Mouse (Mus musculus) liver, embryonic 15.5 days (tissue): Measurements from ENCODE around the gene Pmm2. TPM values are rescaled to one million over a fixed set of nuclear protein-coding genes. Genes with fewer than 3 reads are reported as not detected.

Source experiments
- ATAC-seq: fragments of 200-750 bp; cut with Nextera tagmentation; 2 replicates; pipeline ENCODE4 v1.8.0; 2017; ENCODE audit warnings: moderate number of reproducible peaks, mild to moderate bottlenecking, moderate library complexity; ENCODE audit not compliant: insufficient read depth
- H3K27ac ChIP-seq: fragments of 300-500 bp; sonication (generic); replicated peaks from 2 replicates; pipeline ENCODE4 v1.5.1; 2015; ENCODE audit warnings: mild to moderate bottlenecking, inconsistent platforms
- H3K27me3 ChIP-seq: fragments of 300-500 bp; sonication (generic); 2 replicates; pipeline ENCODE4 v1.6.1; 2015; ENCODE audit warnings: mild to moderate bottlenecking, inconsistent platforms
- H3K36me3 ChIP-seq: fragments of 300-500 bp; sonication (generic); replicated peaks from 2 replicates; pipeline ENCODE4 v1.6.1; 2015; ENCODE audit warnings: moderate library complexity, mild to moderate bottlenecking, inconsistent platforms
- H3K4me1 ChIP-seq: fragments of 300-500 bp; sonication (generic); replicated peaks from 2 replicates; pipeline ENCODE4 v1.6.1; 2015; ENCODE audit warnings: inconsistent platforms
- H3K4me2 ChIP-seq: fragments of 300-500 bp; sonication (generic); 2 replicates; pipeline ENCODE4 v1.6.1; 2015; ENCODE audit warnings: moderate library complexity, mild to moderate bottlenecking, inconsistent platforms
- H3K4me3 ChIP-seq: fragments of 300-500 bp; sonication (generic); replicated peaks from 2 replicates; pipeline ENCODE4 v1.5.1; 2015; ENCODE audit warnings: mild to moderate bottlenecking, inconsistent platforms
- H3K9ac ChIP-seq: fragments of 300-500 bp; sonication (generic); 2 replicates; pipeline ENCODE4 v1.6.1; 2015; ENCODE audit warnings: moderate library complexity, mild to moderate bottlenecking, inconsistent platforms
- H3K9me3 ChIP-seq: fragments of 300-500 bp; sonication (generic); replicated peaks from 2 replicates; pipeline ENCODE4 v1.6.1; 2016; ENCODE audit warnings: inconsistent platforms
- whole genome bisulfite sequencing: fragments of 180-500 bp; shearing (Covaris S2); methylation state at CpG from one replicate; pipeline ENCODE4 v1.1.7; 2015; ENCODE audit warnings: mixed read lengths; ENCODE audit not compliant: insufficient replicate concordance; 5-methylcytosine and 5-hydroxymethylcytosine counted together
- polyA plus RNA-seq: library from polyadenylated mRNA; unstranded; fragments of >200 nt; fragmentation: Nextera tagmentation; extraction: Ambion mirVana; gene quantifications from 2 replicates; pipeline ENCODE4 v1.2.1, GENCODE M21; 2015

Gene Pmm2
- polyA plus RNA-seq, 1 experiment from 2014 or later = 30.4 TPM

DNA sequence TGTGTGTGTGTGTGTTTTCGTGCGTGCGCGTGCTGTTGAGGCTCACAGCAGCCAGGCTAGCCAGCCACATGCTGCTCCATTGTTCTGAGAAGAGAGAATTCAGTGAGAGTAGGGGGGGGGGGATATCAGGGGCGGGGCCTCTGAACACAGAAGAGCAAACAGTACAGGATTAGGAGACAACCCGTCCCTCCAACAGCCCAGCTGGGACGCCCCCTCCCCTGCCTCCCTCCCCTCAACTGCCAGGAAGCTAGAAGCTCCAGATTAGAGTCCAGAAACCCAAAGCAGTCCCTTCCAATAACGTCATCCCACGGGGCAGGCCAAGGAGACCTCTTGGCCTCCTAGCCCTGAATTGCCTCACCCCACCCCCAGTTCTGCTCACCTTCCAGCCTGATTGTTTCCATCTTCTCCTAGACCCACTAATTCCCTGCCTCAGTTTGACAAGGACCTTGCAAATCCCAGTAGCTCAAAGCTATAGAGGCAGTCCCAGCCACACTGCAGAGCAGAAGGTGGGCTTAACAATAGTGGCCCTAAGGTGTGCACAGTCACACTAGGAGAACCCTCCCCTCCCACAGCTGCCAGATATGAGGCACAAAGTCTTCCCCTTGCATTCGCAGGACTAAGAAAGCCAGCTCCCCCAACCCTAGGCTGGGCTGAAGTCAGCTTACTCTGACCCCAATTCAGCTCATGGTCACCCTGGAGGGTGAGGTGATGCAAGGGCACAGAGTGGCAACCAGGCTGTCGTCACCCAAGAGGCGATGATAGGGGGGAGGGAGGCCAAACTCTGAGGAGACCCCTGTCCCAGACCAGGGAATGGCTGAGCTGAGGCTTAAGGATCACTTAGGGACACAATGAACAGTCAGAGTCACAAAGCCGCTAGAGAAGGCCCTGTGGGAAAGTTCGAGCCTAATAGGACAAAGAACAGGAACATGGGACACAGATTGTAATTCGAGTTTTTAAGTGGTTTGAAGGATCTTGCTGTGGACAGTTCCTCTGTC, 32.9 kb downstream of the Pmm2 start:
- H3K4me3 ChIP-seq = peak overlapping the region; percentile 86
- no peaks in the 10 kb centered on the region for H3K9me3 ChIP-seq
- no peak for ATAC-seq
- H3K4me1 ChIP-seq = peaks cover 98% of the 10 kb centered on the region
- WGBS = 20% methylated on average over 15 of the region's 15 CpGs
- peak overlapping the region; percentile 91 for H3K9ac ChIP-seq
- H3K27me3 ChIP-seq = no peaks in the 10 kb centered on the region
- H3K27ac ChIP-seq = peak overlapping the region; percentile 96
- peak overlapping the region; percentile 88 for H3K4me2 ChIP-seq
- peaks cover 44% of the 10 kb centered on the region for H3K36me3 ChIP-seq

DNA sequence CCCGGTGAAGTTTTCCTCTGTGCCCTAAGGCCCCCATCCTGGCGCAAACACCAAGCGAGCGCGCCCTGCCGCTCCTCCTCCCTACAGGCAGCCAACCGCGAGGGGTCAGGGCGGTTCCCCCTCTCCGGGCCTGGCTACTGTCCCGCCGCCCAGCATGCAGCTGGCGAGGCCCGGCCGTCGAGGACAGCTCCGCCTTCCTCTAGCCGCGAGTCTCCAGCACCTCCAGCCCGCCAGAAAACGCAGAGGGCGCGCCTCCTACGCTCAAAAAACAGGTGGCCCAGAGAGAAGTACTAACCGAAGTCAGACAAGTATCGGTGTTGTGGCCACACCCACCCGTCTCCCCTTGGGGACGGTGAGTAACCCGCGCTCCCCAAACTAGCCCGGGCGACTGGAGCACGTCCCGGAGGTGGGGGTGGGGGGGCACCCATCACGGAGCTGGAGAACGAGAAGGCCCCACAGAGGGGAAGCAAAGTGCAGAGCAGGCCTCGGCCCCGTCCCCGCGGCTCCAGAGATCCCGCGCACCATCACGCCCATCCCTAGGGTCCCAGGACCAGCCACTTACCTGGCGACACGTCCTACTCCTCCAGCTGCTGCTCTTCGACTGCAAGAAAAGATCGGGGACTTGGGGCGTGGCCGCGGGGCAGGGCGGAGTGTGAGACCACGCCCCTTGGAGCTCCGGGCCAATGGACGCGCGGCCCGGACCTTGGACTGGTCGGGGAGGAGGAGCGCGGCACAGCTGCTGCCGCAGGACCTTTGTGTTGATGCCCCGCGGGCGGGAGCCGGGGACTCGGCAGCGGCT, 34.3 kb downstream of the Pmm2 start, which contains the start of gene Carhsp1:
Carhsp1 (minus strand) TSS at position 605 of the 799 bp plus-strand sequence.
- Histone ChIP-seq H3K27ac (peak within 1 kb of the TSS; percentile 96), H3K4me1 (peaks cover 98% of the 10 kb centered on the region), H3K36me3 (peaks cover 30% of the 10 kb centered on the region), H3K9me3 (no peaks in the 10 kb centered on the region), H3K27me3 (no peaks in the 10 kb centered on the region), H3K4me3 (peak within 1 kb of the TSS; percentile 86), H3K4me2 (peak within 1 kb of the TSS; percentile 88), H3K9ac (peak within 1 kb of the TSS; percentile 91)
- WGBS = under 1% methylated on average over 67 of the region's 67 CpGs
- peak; percentile 82 for ATAC-seq

DNA sequence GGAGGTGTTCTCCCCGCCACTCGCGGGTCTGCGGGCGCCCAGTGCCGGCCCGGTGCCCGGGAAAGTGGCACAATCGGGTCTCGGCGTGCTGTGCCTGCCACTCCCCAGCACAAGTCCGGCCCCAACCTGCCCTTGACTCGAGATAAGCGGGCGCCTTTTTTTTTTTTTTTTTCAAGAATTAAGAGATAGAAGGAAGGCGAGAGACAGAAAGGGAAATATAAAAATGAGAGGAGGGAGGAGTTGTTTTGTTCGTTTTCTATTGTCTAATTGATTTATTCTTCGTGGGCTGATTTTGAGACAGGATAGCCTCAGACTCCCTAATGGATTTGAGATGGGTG, 34.8 kb downstream of the Pmm2 start:
- Histone ChIP-seq H3K27ac (peak overlapping the region; percentile 96), H3K9ac (peak overlapping the region; percentile 91), H3K4me1 (peaks cover 98% of the 10 kb centered on the region), H3K36me3 (peaks cover 25% of the 10 kb centered on the region), H3K9me3 (no peaks in the 10 kb centered on the region), H3K4me3 (peak overlapping the region; percentile 86), H3K27me3 (no peaks in the 10 kb centered on the region), H3K4me2 (peak overlapping the region; percentile 88)
- ATAC-seq = no peak
- WGBS = under 1% methylated on average over 18 of the region's 18 CpGs

DNA sequence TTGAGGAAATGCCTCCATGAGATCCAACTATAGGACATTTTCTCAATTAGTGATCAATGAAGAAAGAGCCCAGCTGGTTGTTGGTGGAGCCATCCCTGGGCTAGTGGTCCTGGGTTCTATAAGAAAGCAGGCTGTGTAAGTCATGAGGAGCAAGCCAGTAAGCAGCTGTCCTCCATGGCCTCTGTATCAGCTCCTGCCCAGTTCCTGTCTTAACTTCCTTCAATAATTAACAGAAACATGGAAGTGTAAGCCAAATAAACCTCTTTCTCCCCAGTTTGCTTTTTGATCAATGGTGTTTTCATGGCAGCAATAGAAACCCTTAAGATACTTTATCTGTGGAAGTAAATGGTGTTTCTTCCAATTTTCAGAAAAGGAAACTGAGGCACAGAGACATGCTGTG, 35.3 kb downstream of the Pmm2 start:
- Histone ChIP-seq H3K4me3 (peak overlapping the region; percentile 86), H3K4me2 (peak overlapping the region; percentile 88), H3K27ac (peak overlapping the region; percentile 96), H3K9me3 (no peaks in the 10 kb centered on the region), H3K4me1 (peaks cover 98% of the 10 kb centered on the region), H3K27me3 (no peaks in the 10 kb centered on the region), H3K9ac (peak overlapping the region; percentile 91), H3K36me3 (peaks cover 21% of the 10 kb centered on the region)
- no peak for ATAC-seq

DNA sequence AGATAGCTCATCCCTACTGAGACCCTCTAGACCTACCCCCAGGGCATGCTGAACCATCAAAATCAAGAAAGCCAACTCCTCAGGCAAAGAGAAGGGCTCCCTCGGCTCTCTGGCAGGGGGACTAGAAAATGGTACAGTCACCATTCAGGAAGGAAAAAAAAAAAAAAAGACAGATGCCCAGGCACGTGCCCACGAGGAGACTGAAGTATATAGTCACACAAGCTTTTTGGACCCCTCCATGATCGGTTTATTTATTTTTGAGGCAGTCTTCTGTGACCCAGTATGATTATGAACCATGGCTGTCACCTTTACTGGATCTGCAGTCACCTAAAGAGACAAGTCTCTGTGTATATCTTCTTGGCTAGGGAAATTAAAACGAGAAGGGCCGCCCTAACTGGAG, 35.9 kb downstream of the Pmm2 start:
- Histone ChIP-seq H3K27ac (peak overlapping the region; percentile 96), H3K27me3 (no peaks in the 10 kb centered on the region), H3K9me3 (no peaks in the 10 kb centered on the region), H3K4me2 (peak overlapping the region; percentile 88), H3K9ac (no peak overlapping the region), H3K36me3 (peaks cover 19% of the 10 kb centered on the region), H3K4me1 (peaks cover 98% of the 10 kb centered on the region), H3K4me3 (no peak overlapping the region)
- no peak for ATAC-seq
- WGBS = 49% methylated on average over 6 of the region's 6 CpGs

DNA sequence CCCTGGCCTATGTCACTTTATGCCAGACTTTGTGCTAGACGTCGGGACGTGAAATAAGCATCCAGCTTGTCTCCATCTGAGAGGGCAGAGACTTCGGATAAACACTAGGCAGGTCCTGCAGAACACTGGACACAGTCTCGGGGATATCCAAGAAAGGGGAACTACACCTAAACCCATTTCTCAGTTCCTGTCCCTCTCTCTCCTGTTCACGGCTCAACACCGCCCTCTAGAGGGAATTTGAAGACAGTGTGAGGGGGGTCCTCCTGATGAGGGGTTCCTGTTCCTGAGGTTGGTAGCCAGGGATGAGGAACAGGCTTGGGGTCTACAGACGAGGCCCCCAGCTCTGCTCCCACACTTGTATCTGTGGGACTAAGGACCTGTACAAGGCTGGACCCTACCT, 36.7 kb downstream of the Pmm2 start:
- WGBS = 1% methylated on average over 8 of the region's 8 CpGs
- no peak overlapping the region for H3K9ac ChIP-seq
- peaks cover 11% of the 10 kb centered on the region for H3K36me3 ChIP-seq
- peak overlapping the region; percentile 97 for H3K27ac ChIP-seq
- H3K9me3 ChIP-seq = no peaks in the 10 kb centered on the region
- no peak overlapping the region for H3K4me3 ChIP-seq
- ATAC-seq = no peak
- peak overlapping the region; percentile 52 for H3K4me2 ChIP-seq
- H3K4me1 ChIP-seq = peaks cover 98% of the 10 kb centered on the region
- H3K27me3 ChIP-seq = no peaks in the 10 kb centered on the region

DNA sequence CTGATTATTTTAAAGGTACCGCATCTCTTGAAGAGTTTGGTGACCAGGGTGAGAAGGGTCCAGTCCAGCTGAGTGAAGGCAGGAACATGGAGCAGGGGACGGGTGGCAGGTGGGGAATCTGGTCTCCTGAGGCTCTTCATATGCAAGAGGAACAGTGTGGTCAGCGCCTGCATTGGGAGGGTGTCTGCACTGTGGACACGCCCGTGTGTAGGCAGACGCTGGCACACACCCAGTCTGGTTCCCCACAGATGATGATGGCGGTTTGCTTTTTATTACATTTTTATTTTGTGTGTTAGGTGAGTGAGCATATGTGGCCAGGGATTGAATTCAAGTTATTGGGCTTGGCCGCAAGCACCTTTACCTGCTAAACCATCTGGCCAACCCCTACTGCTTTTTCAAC, 38.1 kb downstream of the Pmm2 start:
- ATAC-seq = peak; percentile 38
- Histone ChIP-seq H3K4me3 (peak overlapping the region; percentile 33), H3K4me1 (peaks cover 97% of the 10 kb centered on the region), H3K36me3 (no peaks in the 10 kb centered on the region), H3K27ac (peak overlapping the region; percentile 97), H3K4me2 (peak overlapping the region; percentile 66), H3K9ac (peak overlapping the region; percentile 44), H3K27me3 (no peaks in the 10 kb centered on the region), H3K9me3 (no peaks in the 10 kb centered on the region)
- 33% methylated on average over 8 of the region's 8 CpGs for WGBS

DNA sequence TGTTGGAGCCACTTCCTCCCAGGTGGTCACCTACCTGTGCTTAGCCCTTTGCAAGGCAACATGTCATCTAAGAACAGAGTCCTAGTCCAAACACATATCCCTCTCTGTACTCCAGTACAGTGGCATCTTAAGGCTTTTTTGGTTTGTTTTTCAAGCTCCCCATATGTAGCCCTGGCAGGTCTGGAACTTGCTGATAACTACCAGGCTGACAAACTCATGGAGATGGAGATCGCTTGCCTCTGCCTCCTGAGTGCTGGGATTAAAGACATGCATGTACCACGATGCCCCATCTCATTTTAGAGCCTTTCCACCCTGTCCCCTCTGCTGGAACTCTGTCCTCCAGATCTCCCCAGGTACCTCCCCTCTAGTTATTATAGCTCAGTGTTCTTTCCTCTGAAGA, 38.8 kb downstream of the Pmm2 start:
- ATAC-seq = peak; percentile 59
- H3K4me3 ChIP-seq = peak overlapping the region; percentile 33
- no peaks in the 10 kb centered on the region for H3K36me3 ChIP-seq
- no peaks in the 10 kb centered on the region for H3K9me3 ChIP-seq
- H3K27ac ChIP-seq = peak overlapping the region; percentile 97
- H3K4me2 ChIP-seq = peak overlapping the region; percentile 66
- H3K27me3 ChIP-seq = no peaks in the 10 kb centered on the region
- peak overlapping the region; percentile 44 for H3K9ac ChIP-seq
- peaks cover 95% of the 10 kb centered on the region for H3K4me1 ChIP-seq
- WGBS = 10% methylated on average over 2 of the region's 2 CpGs

DNA sequence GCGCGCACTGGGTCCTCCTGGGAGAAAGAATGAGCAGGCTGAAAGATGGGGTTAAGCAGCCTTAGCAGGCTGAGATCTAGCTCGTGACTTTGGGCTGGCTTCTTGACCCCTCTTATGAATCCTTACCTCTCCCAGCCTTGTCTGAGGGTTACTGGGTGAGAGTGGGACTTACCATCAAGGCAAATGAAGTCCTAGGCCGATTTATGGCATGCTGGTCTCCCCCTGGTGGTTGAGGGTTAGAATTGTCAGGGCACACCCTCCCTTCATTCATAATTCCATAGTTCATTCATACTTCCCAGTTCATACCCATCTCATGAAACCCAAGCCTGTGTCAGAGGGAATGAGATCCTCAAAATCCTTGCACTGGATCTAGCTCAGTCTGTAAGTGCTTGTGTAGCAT, 39.3 kb downstream of the Pmm2 start:
- H3K27ac ChIP-seq = peak overlapping the region; percentile 97
- 47% methylated on average over 4 of the region's 4 CpGs for WGBS
- H3K4me3 ChIP-seq = peak overlapping the region; percentile 33
- no peaks in the 10 kb centered on the region for H3K9me3 ChIP-seq
- peak overlapping the region; percentile 66 for H3K4me2 ChIP-seq
- H3K27me3 ChIP-seq = no peaks in the 10 kb centered on the region
- H3K4me1 ChIP-seq = peaks cover 89% of the 10 kb centered on the region
- H3K9ac ChIP-seq = peak overlapping the region; percentile 44
- no peaks in the 10 kb centered on the region for H3K36me3 ChIP-seq
- peak; percentile 24 for ATAC-seq

DNA sequence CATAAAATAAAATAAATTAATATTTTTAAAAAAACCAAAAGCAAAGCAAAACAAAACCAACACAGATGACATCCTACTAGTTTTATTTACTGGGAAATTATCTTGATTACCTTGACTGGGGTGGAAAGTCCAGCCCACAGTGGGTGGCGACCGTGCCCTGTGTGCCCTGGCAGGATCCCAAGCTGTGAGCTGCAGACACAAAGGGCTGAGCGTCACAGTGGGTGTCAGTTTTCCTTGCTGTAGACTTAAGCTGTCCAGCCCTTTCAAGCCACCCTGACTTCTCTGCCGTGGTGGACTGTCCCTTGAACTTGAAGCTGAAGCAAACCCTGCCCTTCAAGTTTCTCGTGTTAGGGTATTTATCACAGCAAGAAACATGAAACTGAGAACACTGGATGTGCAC, 40.6 kb downstream of the Pmm2 start:
- Histone ChIP-seq H3K9me3 (no peaks in the 10 kb centered on the region), H3K9ac (peak overlapping the region; percentile 19; the same call in 1 of the 2 replicates), H3K4me3 (no peak overlapping the region), H3K36me3 (0 out of 2 replicates have a peak, but pooled peaks cover 5% of the 10 kb centered on the region), H3K27me3 (no peaks in the 10 kb centered on the region), H3K4me1 (peaks cover 84% of the 10 kb centered on the region), H3K27ac (peak overlapping the region; percentile 97), H3K4me2 (peak overlapping the region; percentile 43)
- ATAC-seq = no peak
- WGBS = 29% methylated on average over 5 of the region's 5 CpGs

DNA sequence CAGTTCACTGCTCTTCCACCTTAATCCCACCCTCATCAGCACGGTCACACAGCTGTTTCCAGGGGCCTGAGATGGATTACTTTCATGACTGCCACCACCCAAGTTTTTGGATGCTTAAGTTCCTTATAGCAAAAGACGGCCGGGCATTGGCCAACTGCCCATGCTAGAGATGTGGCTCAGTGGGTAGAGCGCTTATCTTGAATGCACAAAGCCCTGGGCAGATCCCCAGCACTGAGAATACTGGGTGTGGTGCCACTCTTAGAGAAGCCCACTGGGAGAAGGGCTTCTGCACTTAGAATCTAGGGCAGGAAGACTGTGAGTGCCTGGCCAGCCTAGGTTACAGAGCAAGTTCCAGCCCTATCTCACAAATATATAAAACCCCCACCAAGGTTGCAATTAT, 41.2 kb downstream of the Pmm2 start:
- no peaks in the 10 kb centered on the region for H3K27me3 ChIP-seq
- peaks cover 12% of the 10 kb centered on the region for H3K36me3 ChIP-seq
- peaks cover 77% of the 10 kb centered on the region for H3K4me1 ChIP-seq
- peak; percentile 30 for ATAC-seq
- WGBS = 31% methylated on average over 4 of the region's 4 CpGs
- peak overlapping the region; percentile 43 for H3K4me2 ChIP-seq
- H3K9ac ChIP-seq = peak overlapping the region; percentile 19; the same call in 1 of the 2 replicates
- peak overlapping the region; percentile 97 for H3K27ac ChIP-seq
- H3K9me3 ChIP-seq = no peaks in the 10 kb centered on the region
- H3K4me3 ChIP-seq = no peak overlapping the region
